Mouse (Mus musculus) E14TG2a.4 (cell line): ENCODE measurements around the gene Tm9sf1.

Experiments
- CTCF ChIP-seq: conservative IDR thresholded peaks from 2 replicates; pipeline ENCODE4 v1.5.1; 2014; ENCODE audit warnings: low read length
- NANOG ChIP-seq: IDR thresholded peaks from 2 replicates; pipeline ENCODE4 v1.6.1; 2014; ENCODE audit warnings: borderline replicate concordance, low read length, mixed read lengths

- TF ChIP-seq CTCF (no peak), NANOG (no peak)
Observed at GRCm38 (mm10) chr14:55656935-55657334, 13.3 kb upstream of the Tm9sf1 start.
